Mouse (Mus musculus) kidney, adult 11 months (tissue): Measurements from ENCODE around the gene Calcr.
"Not testable (repeated sequence)": the region's sequence is repeated elsewhere in the genome, so short reads cannot be mapped to it uniquely, and the experiment has no call there.

Source experiments
- DNase-seq: peaks from one replicate; pipeline ENCODE4 v3.0.0; 2022

The Calcr gene

DNA sequence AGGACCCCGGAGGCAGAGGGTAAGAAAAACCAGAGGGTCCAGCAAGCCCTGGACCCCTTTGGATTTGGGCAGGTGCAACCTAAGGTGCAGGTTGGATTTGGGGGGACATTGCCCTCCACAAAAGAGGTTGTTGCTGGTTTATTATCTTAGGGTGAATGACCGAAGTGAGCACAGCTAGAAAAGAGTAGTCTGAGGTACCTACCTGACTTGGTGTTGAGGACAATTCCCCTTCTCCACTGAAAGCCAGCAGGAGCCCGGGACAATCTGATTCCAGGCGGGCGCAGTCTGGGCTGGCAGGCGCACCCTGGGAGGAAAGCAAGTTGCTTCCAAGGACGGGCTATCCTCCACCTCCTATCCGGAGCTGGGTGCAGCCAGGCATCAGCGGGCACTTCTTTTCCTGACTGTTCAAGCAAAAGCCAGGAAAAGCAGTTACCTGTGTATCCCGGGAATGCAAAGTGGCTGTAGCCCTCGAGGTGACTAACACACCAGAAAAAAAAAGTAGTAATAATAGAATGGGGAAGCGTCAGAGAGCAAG, at the start of gene Calcr:
TSS of gene Calcr (minus strand) at position 485 of the 535 bp plus-strand sequence.
- DNase-seq: no peak

DNA sequence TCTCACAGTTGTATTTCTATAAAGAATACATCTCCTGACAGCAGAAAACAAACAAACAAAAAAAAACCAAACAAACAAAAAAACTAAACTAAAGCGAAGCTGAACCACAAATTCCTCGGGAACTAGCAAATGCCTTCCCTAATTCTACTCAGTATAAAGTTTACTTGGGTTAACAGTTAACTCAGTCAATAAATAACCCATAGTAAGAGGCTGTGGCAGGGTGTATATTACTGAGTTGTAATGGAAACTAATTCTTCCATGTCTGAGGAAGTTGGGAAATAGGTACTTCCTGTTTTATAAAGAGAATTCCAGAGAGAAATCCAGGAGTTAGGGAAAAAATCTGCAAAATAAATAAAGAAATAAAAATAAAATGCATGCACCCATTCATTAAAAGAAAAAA, 3.0 kb upstream of the Calcr start:
- DNase-seq: no peak

DNA sequence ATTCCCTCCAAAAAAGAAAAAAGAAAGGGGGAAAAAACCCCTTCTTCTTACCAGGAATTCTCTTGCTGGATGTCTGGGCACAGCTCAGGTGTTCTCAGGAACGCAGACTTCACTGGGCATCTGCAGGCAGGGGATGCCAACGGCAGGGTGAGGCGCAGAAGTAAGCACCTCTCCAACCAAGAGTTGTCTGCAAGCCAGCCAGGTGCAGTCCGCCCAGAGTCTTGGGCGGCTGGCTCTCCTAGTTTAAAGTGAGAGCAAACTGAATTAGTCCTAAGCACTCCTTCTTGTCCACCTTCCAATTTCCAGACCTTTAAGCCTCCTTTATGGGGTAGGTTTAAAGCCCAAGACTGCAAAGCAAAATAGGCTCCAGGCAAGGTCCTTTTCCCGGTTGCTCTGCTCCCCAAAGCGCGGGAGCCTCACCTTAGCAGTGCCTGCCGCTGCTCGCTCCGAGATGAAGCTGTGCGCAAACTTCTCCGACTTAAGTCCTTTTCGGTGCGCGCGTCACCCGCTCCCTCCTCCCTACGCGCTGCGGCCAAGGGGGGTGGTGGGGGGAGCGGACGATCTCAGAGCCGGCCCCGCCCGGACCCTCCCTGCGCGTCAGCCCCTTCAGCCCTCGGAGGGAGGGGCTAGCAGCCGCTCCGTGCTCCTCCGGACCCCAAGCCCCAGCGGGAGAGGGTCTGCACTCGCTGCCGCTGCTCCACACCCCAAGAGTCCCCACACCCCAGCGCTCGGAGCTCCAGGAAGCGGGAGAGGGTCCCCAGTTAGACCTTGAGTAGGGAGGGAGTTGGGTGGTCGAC, 1.1 kb downstream of the Calcr start:
- no peak for DNase-seq

DNA sequence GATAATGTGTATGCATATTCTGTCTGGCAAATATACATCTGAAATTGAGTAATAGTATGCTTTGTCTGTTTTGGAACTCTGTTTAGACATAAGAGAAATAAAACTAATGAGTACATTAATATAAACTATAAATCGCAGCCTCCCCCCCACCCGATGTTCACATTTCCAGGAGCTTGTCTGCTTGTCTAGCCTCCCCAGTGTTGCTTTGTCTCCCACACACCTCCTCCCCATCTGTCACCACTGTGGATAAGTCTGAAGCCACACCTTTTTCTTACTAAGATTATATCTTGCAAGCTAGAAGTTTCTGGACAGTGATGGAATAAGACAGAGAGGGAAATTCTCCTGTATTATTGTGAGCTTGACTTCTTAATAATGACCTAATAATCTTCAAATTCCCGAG, 12.9 kb downstream of the Calcr start:
- DNase-seq: no peak

DNA sequence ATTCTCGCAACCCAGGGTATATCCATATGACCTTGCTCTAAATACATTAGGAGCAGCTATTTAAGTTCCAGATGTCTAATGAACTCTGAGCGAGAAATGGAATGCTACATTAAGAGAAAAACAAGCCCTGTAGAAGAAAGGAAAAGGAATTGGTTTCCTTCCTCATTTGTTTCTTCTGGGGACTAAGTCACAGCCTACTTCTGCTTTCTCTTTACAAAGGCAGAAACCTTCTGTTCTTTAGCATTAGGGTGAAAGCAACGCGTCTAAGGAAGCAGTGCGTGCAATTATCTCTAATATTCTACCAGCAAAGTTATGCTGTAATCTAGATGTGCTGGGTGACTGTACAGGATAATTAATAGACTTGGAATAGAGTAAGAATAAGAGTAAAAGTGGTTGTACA, 14.9 kb downstream of the Calcr start:
- DNase-seq: no peak

DNA sequence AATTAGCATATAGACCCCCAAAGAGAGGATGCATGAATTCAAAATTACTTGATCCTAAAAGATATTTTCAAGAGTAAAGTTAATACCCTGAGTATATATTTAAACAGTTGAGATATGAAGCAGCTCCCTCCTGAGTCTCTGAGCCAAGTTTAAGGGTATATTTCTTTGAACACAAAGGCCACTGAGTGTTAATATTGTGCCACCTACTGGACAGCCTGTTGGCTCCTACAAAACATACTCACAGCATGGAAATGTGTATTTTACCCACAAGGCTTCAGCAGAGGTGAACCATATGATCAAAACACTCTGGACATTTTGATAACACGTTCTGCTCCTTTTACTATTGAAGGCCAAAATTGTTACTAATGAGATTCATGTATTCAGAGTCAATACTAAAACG, 19.0 kb downstream of the Calcr start:
- no peak for DNase-seq

DNA sequence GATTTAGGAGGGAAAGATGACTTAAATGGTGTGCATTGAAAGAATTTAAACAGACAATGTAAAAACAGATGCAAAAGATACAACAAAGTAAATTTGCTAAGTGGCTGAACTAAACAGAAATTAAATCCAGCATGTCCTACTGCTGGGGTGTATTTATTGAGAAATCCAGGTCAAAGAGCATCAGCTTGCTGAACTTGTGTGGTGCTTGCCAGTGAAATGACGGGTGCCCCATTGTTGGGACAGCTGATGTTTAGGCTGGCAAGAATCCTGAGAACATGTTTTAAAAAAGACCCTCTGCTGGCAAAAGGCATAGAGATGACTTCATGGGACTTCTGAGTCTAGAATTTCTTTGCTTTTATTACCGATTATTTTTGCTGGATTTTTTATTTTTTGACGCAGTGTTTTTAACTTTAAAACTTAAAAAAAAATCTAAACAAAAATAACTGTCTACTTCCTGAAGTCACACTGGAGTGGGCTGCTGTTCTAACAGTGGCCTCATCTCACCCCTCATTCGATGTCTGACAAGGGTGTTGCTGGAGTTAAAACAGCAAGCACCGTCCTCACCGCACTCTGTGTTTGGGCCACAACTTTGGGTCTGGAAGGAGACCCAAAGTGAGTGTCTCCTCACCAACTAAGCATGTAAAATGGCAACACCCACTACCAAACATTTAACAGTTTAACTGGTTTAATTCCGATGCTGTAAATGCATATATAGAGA, 22.4 kb downstream of the Calcr start:
- DNase-seq: no peak

DNA sequence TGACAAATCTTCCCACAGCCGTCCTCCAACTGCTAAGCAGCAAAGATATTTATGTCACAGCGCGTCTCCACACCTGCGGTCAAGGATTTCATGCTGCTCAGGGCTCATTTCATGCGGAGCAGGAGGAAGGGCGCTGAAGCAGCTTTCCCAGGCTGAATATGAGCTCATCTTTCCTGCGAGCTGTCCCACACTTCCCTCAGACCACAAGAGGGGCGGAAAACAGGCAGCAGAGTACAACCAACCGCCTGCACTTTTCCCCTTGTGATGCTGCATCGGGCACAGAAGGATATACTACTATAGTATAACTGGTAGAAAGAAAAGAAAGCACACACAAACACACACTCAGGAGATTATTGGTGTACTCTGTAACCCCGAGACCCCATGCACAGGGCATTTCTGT, 23.2 kb downstream of the Calcr start:
- DNase-seq: no peak

DNA sequence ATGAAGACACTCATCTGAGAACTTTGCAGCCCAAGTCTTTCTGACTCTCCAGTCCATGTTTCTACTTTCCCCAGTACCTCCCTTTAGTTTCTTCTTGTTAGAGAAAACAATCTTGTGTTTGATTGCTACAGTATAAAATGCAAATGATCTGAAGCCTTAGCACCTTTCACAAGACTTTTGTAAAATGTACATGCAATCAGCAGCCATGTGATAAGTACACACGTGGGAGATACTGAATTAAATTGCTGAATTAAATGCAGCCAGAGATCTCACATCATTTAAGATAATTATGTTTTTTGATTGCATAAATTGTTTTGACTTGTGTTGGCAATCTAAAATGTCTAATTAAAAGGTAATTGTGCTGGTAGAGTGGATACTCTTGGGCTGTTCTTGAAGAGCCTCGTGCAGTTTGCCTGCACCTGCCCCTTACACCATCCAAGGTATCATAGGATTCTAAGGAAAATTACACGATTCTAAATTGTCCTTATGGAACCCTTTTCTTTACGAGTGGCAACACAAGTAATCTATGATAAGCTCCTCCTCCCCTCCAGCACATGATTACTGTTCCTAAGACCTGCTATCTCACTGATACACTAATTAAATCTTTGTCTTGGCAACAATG, 34.2 kb downstream of the Calcr start:
- DNase-seq: no peak

DNA sequence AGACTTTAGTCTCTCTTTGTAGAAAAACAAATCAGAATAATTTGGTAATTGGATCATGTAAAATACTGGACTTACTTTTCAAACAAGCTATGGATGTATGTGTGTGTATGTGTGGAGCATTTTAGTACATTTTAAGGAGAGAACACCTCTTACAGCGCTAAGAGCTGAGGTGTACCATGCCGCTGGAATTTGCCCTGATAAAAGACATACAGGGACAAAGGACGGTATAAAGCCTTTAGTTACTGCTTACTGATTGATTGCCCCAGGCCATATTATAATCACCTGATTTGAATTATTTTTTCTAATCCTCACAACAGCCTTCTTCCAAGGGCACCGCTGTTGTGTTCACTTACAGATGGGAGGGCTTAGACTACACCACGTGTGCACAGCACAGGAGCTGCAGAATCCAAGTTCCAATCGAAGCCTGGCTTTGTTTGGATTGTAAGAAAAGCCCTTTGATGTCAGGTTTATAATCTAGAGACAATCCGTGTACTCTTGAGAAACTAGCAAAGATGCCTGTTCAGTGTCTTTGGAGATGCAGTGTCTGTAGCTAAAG, 76.3 kb downstream of the Calcr start:
- no peak for DNase-seq

DNA sequence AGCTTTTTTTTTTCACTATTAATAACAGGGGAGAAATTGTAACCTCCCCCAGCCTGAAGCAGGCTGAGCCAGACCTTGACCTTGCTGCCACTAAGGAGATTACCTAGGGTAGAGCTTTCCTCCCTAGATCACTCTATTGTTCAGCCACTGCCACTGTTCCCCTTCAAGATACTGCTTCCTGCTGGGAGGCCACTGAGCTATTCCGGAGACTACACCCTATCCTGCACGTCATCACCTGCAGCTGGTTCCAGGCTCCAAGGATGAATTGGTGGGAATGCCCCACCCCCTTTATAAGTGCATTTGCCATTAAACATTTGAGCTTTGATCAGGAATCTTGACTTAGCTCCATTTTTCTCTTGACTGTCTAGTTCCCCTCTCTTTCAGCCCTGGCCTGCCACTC, 86.2 kb downstream of the Calcr start:
- DNase-seq: not testable (repeated sequence)

DNA sequence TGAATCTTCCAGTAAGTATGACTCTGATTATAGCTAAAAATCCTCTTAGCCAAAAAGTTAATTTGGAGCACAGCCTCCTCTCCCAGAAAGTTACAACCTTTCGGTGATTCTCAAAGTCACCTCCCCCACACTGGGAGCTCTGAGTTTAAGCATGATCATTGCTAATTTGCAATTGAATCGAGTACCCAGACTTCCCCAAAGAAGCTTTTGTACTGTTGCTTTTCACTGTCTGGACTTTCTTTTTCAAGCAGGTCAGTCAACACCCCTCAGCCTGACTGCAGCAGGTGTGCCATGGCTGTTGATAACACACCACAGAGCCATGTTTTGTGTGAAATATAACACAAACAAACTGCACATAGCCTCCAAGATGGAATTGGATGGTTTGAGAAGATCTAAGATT, 86.7 kb downstream of the Calcr start:
- no peak for DNase-seq

DNA sequence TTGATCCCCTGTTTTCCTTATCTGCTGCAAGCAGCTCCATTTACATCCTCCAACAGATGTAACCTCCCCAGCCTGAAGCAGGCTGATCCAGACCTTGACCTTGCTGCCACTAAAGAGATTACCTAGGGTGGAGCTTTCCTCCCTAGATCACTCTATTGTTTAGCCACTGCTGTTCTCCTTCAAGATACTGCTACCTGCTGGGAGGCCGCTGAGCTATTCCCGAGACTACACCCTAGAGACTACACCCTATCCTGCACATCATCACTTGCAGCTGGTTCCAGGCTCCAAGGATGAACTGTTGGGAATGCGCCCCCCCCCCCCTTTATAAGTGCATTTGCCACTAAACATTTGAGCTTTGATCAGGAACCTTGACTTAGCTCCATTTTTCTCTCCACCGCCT, 92.6 kb downstream of the Calcr start:
- not testable (repeated sequence) for DNase-seq

DNA sequence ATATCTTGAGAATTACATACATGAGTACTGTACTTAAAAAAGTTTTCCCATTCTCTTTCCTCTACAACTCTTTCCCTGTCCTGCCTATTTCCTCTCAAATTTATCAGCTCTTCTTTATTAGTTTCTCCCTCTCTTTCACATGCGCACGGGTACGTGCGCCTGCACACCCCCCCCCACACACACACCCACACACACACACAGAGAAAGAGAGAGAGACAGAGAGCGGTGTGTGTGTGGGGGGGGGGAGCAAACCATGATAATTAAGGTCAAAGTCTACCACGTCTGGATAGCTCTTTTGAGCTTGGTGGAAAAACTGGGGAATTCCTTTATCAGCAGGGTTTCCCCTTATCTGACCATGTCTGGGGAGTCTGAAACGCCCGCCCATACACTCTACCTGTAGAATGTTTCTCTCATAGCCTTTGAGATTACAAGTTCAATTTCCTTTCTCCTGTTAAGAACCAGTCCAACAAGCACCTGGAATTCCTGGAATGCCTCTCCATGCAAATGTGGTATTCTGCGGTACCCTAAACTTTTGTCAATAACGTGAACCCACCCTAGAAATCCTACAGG, 100.3 kb downstream of the Calcr start:
- no peak for DNase-seq

DNA sequence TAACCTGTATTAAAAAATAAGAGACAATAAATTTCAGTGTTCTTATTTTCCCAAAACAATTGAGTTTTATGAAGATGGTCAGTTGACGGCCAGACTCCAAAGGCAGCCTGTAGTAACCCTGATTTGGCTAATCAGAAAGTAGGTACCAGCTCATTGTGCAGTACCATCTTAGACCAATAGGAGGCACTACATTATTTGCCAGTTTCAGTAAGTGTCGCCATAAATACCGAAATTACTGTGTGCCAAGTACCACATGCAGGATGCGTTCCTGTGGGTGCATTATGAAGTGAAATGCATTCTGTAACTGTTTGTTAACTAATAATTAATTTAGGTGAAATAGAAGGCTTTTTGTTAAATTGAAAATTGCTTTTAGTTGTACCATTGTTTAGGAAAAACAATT, 106.1 kb downstream of the Calcr start:
- DNase-seq: no peak
